Mouse (Mus musculus) lung, embryonic 16.5 days (tissue): ENCODE data around the gene Vsnl1. TPM values are rescaled to one million over a fixed set of nuclear protein-coding genes. Genes with fewer than 3 reads are reported as not detected.

Experiments used
- ATAC-seq: fragments of 200-750 bp; cut with Nextera tagmentation; 2 replicates; pipeline ENCODE4 v1.8.0; 2017; ENCODE audit warnings: low read depth, mild to moderate bottlenecking, moderate library complexity
- H3K27ac ChIP-seq: fragments of 300-500 bp; sonication (generic); 2 replicates; pipeline ENCODE4 v1.5.1; 2014; ENCODE audit warnings: mild to moderate bottlenecking, control low read depth, low read length
- H3K27me3 ChIP-seq: fragments of 300-500 bp; sonication (generic); 2 replicates; pipeline ENCODE4 v1.6.1; 2014; ENCODE audit warnings: low read depth, low read length, mixed read lengths; ENCODE audit not compliant: control insufficient read depth, insufficient read depth
- H3K36me3 ChIP-seq: fragments of 300-500 bp; sonication (generic); 2 replicates; pipeline ENCODE4 v1.6.1; 2014; ENCODE audit warnings: low read length; ENCODE audit not compliant: control insufficient read depth, insufficient read depth
- H3K4me1 ChIP-seq: fragments of 300-500 bp; sonication (generic); replicated peaks from 2 replicates; pipeline ENCODE4 v1.6.1; 2014; ENCODE audit warnings: low read length, mixed read lengths; ENCODE audit not compliant: control insufficient read depth, insufficient read depth
- H3K4me2 ChIP-seq: fragments of 300-500 bp; sonication (generic); 2 replicates; pipeline ENCODE4 v1.6.1; 2014; ENCODE audit warnings: low read depth, low read length, control low read depth
- H3K4me3 ChIP-seq: fragments of 300-500 bp; sonication (generic); 2 replicates; pipeline ENCODE4 v1.5.1; 2014; ENCODE audit warnings: mild to moderate bottlenecking, low read length, control low read depth
- H3K9ac ChIP-seq: fragments of 300-500 bp; sonication (generic); 2 replicates; pipeline ENCODE4 v1.6.1; 2014; ENCODE audit warnings: low read length, control low read depth
- H3K9me3 ChIP-seq: fragments of 300-500 bp; sonication (generic); 2 replicates; pipeline ENCODE4 v1.6.1; 2016; ENCODE audit warnings: low read length; ENCODE audit not compliant: control insufficient read depth
- WGBS: fragments of 180-500 bp; shearing (Covaris S2); extraction: QIAGEN DNeasy Blood & Tissue Kit; methylation state at CpG from one replicate; pipeline ENCODE4 v1.1.7; 2014; 5-methylcytosine and 5-hydroxymethylcytosine counted together
- polyA plus RNA-seq: library from polyadenylated mRNA; unstranded; fragments of >200 nt; fragmentation: Nextera tagmentation; extraction: Ambion mirVana; gene quantifications from 2 replicates; pipeline ENCODE4 v1.2.1, GENCODE M21; 2015

Vsnl1 gene
- polyA plus RNA-seq, 1 experiment from 2014 or later, result 7.1 TPM

DNA sequence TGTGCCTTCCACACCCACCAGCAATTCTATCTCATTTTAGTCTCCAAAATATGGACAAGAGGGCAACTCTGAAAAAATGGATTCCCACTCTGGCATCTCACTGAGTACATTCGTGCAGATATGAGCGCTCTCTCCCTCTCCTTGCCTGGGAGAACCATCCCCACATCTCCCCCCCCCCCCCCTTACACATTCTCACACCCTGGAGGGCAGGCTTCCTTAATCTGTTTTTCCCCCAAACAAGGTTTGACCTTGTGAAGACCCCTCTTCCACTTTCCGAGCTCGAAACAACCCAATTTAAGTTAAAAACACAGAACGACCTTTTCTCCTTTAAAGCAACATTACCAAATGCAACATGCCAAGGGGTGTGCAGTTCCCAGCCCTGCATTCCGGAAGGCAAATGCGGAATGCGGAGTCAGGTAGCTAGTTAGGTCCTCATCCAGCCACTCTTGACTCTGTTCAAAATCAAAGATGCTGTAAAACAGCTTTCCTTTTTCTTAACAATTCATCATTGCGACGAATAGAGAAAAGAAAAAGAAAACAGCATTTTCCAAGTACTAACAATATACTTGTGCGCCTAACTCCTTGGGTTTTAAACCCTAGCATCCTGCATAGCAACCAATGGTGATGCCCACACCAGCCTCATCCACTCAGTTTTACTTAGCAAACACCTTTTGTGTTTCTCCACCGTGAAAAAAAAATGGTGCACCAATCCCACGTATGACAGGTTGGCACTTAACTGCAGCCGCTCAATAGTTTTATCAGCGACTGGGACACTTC, 979 bp downstream of the Vsnl1 start:
- Histone ChIP-seq H3K27ac (no peak overlapping the region), H3K36me3 (no peaks in the 10 kb centered on the region), H3K27me3 (peaks cover 14% of the 10 kb centered on the region; the same call in 1 of the 2 replicates), H3K9me3 (no peaks in the 10 kb centered on the region), H3K4me1 (0 out of 2 replicates have a peak, but pooled peaks cover 5% of the 10 kb centered on the region), H3K9ac (no peak overlapping the region), H3K4me3 (peak overlapping the region; percentile 45), H3K4me2 (peak overlapping the region; percentile 71)
- no peak for ATAC-seq
- 8% methylated on average over 15 of the region's 15 CpGs for WGBS

DNA sequence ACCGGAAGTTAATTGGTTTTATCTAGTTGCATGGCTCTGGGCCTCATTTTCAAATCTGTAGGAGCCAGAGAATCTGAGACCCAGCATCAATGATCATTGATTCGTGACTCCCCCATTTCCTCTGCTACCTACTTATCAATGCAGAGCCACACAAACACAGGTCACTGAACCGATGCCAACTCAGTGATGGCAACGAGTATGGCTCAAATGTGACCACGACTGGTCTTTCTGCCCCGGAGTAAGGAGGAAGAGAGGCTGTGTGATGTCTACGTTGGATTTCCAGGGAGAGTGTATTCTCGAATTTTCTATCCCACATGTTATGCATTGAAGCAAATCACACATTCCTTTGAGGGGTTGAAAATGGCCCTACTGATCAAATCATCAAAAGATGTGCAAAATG, 2.0 kb downstream of the Vsnl1 start:
- Histone ChIP-seq H3K36me3 (no peaks in the 10 kb centered on the region), H3K9ac (no peak overlapping the region), H3K27ac (no peak overlapping the region), H3K27me3 (peaks cover 14% of the 10 kb centered on the region; the same call in 1 of the 2 replicates), H3K9me3 (no peaks in the 10 kb centered on the region), H3K4me3 (no peak overlapping the region), H3K4me1 (0 out of 2 replicates have a peak, but pooled peaks cover 5% of the 10 kb centered on the region), H3K4me2 (no peak overlapping the region)
- WGBS, result 69% methylated on average over 8 of the region's 8 CpGs
- no peak for ATAC-seq

- Histone ChIP-seq H3K9me3 (no peaks in the 10 kb centered on the region), H3K9ac (no peak overlapping the region), H3K4me2 (no peak overlapping the region), H3K36me3 (no peaks in the 10 kb centered on the region), H3K27ac (no peak overlapping the region), H3K4me1 (0 out of 2 replicates have a peak, but pooled peaks cover 5% of the 10 kb centered on the region), H3K4me3 (no peak overlapping the region), H3K27me3 (peaks cover 14% of the 10 kb centered on the region; the same call in 1 of the 2 replicates)
- ATAC-seq, result no peak
- WGBS, result 55% methylated on average over 1 of the region's 1 CpGs
These were observed 2.7 kb downstream of the Vsnl1 start for GRCm38 (mm10) chr12:11433716-11434115.

DNA sequence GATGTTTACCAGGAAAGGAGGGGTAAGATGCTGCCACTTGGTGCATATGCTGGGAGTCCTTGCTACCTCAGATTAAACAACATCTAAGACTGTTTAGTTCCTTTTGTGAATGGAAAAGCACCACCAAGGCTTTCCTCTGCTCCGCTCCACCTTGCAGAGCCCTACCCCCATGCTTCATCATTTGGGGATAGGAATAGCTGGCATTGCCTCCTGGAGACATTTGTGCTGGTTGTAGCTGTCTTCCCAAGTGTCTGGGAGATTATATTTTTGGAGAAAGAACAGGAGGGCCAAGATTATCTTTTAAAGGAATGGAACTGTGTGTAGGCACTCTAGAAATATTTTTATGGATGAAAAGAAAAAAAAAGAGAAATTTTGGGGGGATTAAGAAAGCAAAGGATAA, 3.3 kb downstream of the Vsnl1 start:
- WGBS, result 100% methylated on average over 1 of the region's 1 CpGs
- H3K4me3 ChIP-seq, result no peak overlapping the region
- no peak overlapping the region for H3K27ac ChIP-seq
- no peak overlapping the region for H3K4me2 ChIP-seq
- H3K36me3 ChIP-seq, result no peaks in the 10 kb centered on the region
- no peak overlapping the region for H3K9ac ChIP-seq
- H3K4me1 ChIP-seq, result 0 out of 2 replicates have a peak, but pooled peaks cover 5% of the 10 kb centered on the region
- ATAC-seq, result no peak
- H3K9me3 ChIP-seq, result no peaks in the 10 kb centered on the region
- H3K27me3 ChIP-seq, result peaks cover 14% of the 10 kb centered on the region; the same call in 1 of the 2 replicates

GRCm38 (mm10) chr12:11427396-11427795, 9.0 kb downstream of the Vsnl1 start:
- H3K27ac ChIP-seq, result no peak overlapping the region
- no peak for ATAC-seq
- no peaks in the 10 kb centered on the region for H3K4me1 ChIP-seq
- 68% methylated on average over 4 of the region's 4 CpGs for WGBS
- H3K27me3 ChIP-seq, result no peaks in the 10 kb centered on the region
- no peaks in the 10 kb centered on the region for H3K9me3 ChIP-seq
- H3K4me2 ChIP-seq, result no peak overlapping the region
- no peak overlapping the region for H3K9ac ChIP-seq
- H3K4me3 ChIP-seq, result no peak overlapping the region
- no peaks in the 10 kb centered on the region for H3K36me3 ChIP-seq

DNA sequence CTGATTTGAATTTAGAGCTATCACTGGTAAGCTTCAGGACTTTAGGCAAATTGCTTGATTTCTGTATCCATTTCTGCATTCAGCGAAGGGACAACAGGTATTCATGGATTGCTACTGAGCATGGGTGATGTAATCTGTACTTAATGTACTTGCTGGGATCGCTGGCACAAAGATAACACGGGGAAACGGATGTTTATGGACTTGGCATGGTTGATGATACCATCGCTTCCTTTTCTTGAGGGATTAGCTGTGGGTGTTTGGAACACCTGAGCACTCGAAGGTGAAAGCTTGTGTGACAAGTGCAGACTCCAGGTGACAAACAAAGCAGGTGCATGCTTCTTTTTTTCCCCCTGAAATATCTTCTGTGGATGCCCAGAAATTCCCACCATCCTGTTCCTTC, 18.3 kb downstream of the Vsnl1 start:
- H3K9me3 ChIP-seq, result no peaks in the 10 kb centered on the region
- H3K4me2 ChIP-seq, result no peak overlapping the region
- H3K4me3 ChIP-seq, result no peak overlapping the region
- no peaks in the 10 kb centered on the region for H3K4me1 ChIP-seq
- H3K27ac ChIP-seq, result no peak overlapping the region
- no peak overlapping the region for H3K9ac ChIP-seq
- no peaks in the 10 kb centered on the region for H3K27me3 ChIP-seq
- WGBS, result 72% methylated on average over 6 of the region's 6 CpGs
- no peak for ATAC-seq
- no peaks in the 10 kb centered on the region for H3K36me3 ChIP-seq

GRCm38 (mm10) chr12:11407679-11408078, 28.7 kb downstream of the Vsnl1 start:
- Histone ChIP-seq H3K4me3 (no peak overlapping the region), H3K4me2 (no peak overlapping the region), H3K27me3 (no peaks in the 10 kb centered on the region), H3K4me1 (no peaks in the 10 kb centered on the region), H3K36me3 (no peaks in the 10 kb centered on the region), H3K9me3 (no peaks in the 10 kb centered on the region), H3K27ac (no peak overlapping the region), H3K9ac (no peak overlapping the region)
- ATAC-seq, result no peak
- 85% methylated on average over 4 of the region's 4 CpGs for WGBS

GRCm38 (mm10) chr12:11398791-11399190, 37.6 kb downstream of the Vsnl1 start:
- H3K27ac ChIP-seq, result no peak overlapping the region
- H3K4me3 ChIP-seq, result no peak overlapping the region
- H3K4me2 ChIP-seq, result no peak overlapping the region
- no peaks in the 10 kb centered on the region for H3K27me3 ChIP-seq
- H3K36me3 ChIP-seq, result no peaks in the 10 kb centered on the region
- WGBS, result 87% methylated on average over 6 of the region's 6 CpGs
- ATAC-seq, result no peak
- H3K9me3 ChIP-seq, result no peaks in the 10 kb centered on the region
- no peak overlapping the region for H3K9ac ChIP-seq
- H3K4me1 ChIP-seq, result no peaks in the 10 kb centered on the region

- Histone ChIP-seq H3K9me3 (no peaks in the 10 kb centered on the region), H3K4me1 (peaks cover 6% of the 10 kb centered on the region), H3K9ac (no peak overlapping the region), H3K27ac (no peak overlapping the region), H3K4me2 (no peak overlapping the region), H3K36me3 (no peaks in the 10 kb centered on the region), H3K27me3 (no peaks in the 10 kb centered on the region), H3K4me3 (no peak overlapping the region)
- ATAC-seq, result no peak
- 74% methylated on average over 5 of the region's 5 CpGs for WGBS
These were observed 39.4 kb downstream of the Vsnl1 start for GRCm38 (mm10) chr12:11397029-11397428.
